Mouse (Mus musculus): ENCODE data around the gene Ppp4r2. TPM values are rescaled to one million over a fixed set of nuclear protein-coding genes. Genes with fewer than 3 reads are reported as not detected.

Ppp4r2 gene
- polyA plus RNA-seq, 2 experiments, result 10.6 to 13.6 TPM

DNA sequence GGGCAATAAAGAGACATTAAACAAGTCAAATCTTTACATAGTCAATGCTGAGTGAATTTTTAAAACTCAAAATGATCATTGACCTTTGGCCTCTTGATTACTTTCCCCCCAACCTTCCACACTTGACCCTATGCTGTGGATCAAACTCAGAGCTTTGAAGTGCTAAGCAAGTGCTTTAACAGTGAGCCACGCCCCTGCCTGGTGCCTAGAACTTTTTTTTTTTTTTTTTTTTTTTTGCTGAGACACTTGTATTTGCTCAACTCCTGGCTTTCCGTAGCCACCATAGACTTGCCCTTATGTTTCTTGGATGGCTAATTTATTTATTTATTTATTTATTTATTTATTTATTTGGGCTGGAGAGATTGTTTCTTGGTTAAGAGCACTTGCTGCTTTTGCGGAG lies 30.2 kb upstream of the Ppp4r2 start:
- Histone ChIP-seq H3K4me2 (ENCODE audit: low read depth) (no peak overlapping the region), H3K27me3 (ENCODE audit: control insufficient read depth, insufficient read depth, low read length) (no peaks in the 10 kb centered on the region), H3K9ac (replicated peaks) (no peak overlapping the region), H3K4me1 (replicated peaks; ENCODE audit: control insufficient read depth in 2 of 2, insufficient read depth in 2 of 2, low read length in 1 of 2) (no peaks in the 10 kb centered on the region), H3K27ac (no peak overlapping the region), H3K36me3 (replicated peaks; ENCODE audit: control insufficient read depth, insufficient read depth, low read depth) (no peaks in the 10 kb centered on the region), H3K4me3 (ENCODE audit: insufficient read depth in 1 of 2, low read depth in 2 of 2, low read length in 2 of 2) (no peak overlapping the region), H3K9me3 (ENCODE audit: control insufficient read depth, low read length) (no peaks in the 10 kb centered on the region)
- no peak for DNase-seq (ENCODE audit: low read depth in 3 of 3, low spot score in 3 of 3)
- no peak for ATAC-seq (ENCODE audit: insufficient read depth)
- TF ChIP-seq EP300 (IDR thresholded peaks at IDR 0.05; ENCODE audit: low read depth) (no peak), CTCF (IDR thresholded peaks at IDR 0.05; ENCODE audit: low read depth) (no peak)
- WGBS (ENCODE audit: insufficient replicate concordance), result 65% methylated on average over 3 of the region's 3 CpGs

DNA sequence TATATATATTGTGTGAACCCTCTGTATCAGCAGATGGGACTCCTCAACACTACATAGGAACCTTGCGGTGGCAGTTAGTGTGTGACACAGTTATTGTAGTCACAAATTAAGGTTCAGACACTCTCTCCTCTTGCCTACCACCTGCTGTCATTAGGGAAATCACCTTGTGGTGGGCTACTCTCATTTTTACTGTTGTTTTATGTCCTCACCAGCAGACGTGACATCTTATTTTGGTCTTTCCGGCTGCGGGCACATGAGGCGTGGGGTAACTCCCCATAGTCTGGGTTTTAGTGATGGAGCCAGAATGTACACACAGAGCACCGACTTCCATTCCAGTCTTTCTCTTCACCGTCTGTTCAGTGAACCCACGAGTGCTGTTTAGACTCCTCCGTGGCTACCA lies 26.2 kb upstream of the Ppp4r2 start:
- Histone ChIP-seq H3K9ac (replicated peaks) (no peak overlapping the region), H3K4me3 (ENCODE audit: insufficient read depth in 1 of 2, low read depth in 2 of 2, low read length in 2 of 2) (no peak overlapping the region), H3K27me3 (ENCODE audit: control insufficient read depth, insufficient read depth, low read length) (no peaks in the 10 kb centered on the region), H3K9me3 (ENCODE audit: control insufficient read depth, low read length) (no peaks in the 10 kb centered on the region), H3K4me1 (replicated peaks; ENCODE audit: control insufficient read depth in 2 of 2, insufficient read depth in 2 of 2, low read length in 1 of 2) (no peaks in the 10 kb centered on the region), H3K36me3 (replicated peaks; ENCODE audit: control insufficient read depth, insufficient read depth, low read depth) (no peaks in the 10 kb centered on the region), H3K4me2 (ENCODE audit: low read depth) (no peak overlapping the region), H3K27ac (no peak overlapping the region)
- DNase-seq (ENCODE audit: low read depth in 3 of 3, low spot score in 3 of 3) (no peak), ATAC-seq (ENCODE audit: insufficient read depth) (no peak)
- WGBS (ENCODE audit: insufficient replicate concordance), result 72% methylated on average over 9 of the region's 9 CpGs
- TF ChIP-seq CTCF (IDR thresholded peaks at IDR 0.05; ENCODE audit: low read depth) (no peak), EP300 (IDR thresholded peaks at IDR 0.05; ENCODE audit: low read depth) (no peak)

DNA sequence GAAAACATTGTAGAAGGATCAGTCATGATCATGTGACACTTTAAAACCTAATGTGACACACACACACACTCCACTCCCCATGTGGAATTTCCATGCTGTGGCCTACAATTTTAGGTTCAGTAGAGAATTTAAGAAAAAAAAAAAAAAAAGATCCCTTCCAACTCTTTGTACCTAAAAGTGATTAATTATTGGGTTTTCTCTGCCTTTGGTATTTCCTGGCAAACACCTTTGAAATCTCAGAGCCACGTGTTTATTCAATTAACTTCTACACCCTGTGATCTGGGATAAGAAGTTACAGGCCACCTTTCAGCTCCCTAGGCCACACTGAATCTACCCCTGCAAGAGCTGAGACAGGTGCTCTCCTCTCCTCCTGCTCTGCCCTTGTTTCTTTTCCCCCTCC lies 25.7 kb upstream of the Ppp4r2 start:
- Histone ChIP-seq H3K27me3 (ENCODE audit: control insufficient read depth, insufficient read depth, low read length) (no peaks in the 10 kb centered on the region), H3K9ac (replicated peaks) (no peak overlapping the region), H3K9me3 (ENCODE audit: control insufficient read depth, low read length) (no peaks in the 10 kb centered on the region), H3K27ac (no peak overlapping the region), H3K4me1 (replicated peaks; ENCODE audit: control insufficient read depth in 2 of 2, insufficient read depth in 2 of 2, low read length in 1 of 2) (no peaks in the 10 kb centered on the region), H3K4me3 (ENCODE audit: insufficient read depth in 1 of 2, low read depth in 2 of 2, low read length in 2 of 2) (no peak overlapping the region), H3K36me3 (replicated peaks; ENCODE audit: control insufficient read depth, insufficient read depth, low read depth) (no peaks in the 10 kb centered on the region), H3K4me2 (ENCODE audit: low read depth) (no peak overlapping the region)
- 60% methylated on average over 1 of the region's 1 CpGs for WGBS (ENCODE audit: insufficient replicate concordance)
- DNase-seq (ENCODE audit: low read depth in 3 of 3, low spot score in 3 of 3) (no peak), ATAC-seq (ENCODE audit: insufficient read depth) (no peak)
- TF ChIP-seq CTCF (IDR thresholded peaks at IDR 0.05; ENCODE audit: low read depth) (no peak), EP300 (IDR thresholded peaks at IDR 0.05; ENCODE audit: low read depth) (no peak)

DNA sequence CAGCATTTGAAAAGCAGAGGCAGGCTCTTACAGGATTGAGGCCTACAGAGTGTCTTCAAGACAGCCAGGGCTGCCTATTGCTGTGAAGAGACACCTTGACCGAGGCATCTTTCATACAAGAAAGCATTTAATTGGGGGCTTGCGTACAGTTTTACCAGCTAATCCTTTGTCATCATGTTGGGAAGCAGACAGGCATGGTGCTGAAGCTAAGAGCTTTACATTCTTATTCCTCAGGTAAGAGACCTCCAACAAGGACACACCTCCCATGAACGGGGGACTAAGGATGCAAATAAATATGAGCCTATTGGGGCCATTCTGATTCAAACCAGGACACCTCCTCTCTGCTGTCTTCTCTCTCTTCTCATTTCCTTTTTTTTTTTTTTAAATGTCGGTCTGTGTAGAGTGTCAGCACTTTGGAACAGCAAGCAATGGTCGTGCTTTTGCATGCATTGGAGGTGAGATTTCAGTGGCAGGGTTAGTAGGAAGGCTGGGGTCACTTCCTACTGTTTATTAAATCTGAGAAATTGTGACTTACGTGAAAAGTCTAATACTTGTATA lies 25.1 kb upstream of the Ppp4r2 start:
- DNase-seq (ENCODE audit: low read depth in 3 of 3, low spot score in 3 of 3), result no peak
- TF ChIP-seq CTCF (IDR thresholded peaks at IDR 0.05; ENCODE audit: low read depth) (no peak), EP300 (IDR thresholded peaks at IDR 0.05; ENCODE audit: low read depth) (no peak)

GRCm38 (mm10) chr6:100810117-100810516 lies 23.3 kb upstream of the Ppp4r2 start:
- WGBS (ENCODE audit: insufficient replicate concordance), result 61% methylated on average over 4 of the region's 4 CpGs
- H3K4me1 ChIP-seq (replicated peaks; ENCODE audit: control insufficient read depth in 2 of 2, insufficient read depth in 2 of 2, low read length in 1 of 2), result no peaks in the 10 kb centered on the region

More for the DNA sequence above, 25.1 kb upstream of the Ppp4r2 start:
- no peak overlapping the region for H3K4me2 ChIP-seq (ENCODE audit: low read depth)
- H3K27me3 ChIP-seq (ENCODE audit: control insufficient read depth, insufficient read depth, low read length), result no peaks in the 10 kb centered on the region
- no peaks in the 10 kb centered on the region for H3K4me1 ChIP-seq (replicated peaks; ENCODE audit: control insufficient read depth in 2 of 2, insufficient read depth in 2 of 2, low read length in 1 of 2)
- H3K36me3 ChIP-seq (replicated peaks; ENCODE audit: control insufficient read depth, insufficient read depth, low read depth), result no peaks in the 10 kb centered on the region
- H3K4me3 ChIP-seq (ENCODE audit: insufficient read depth in 1 of 2, low read depth in 2 of 2, low read length in 2 of 2), result no peak overlapping the region
- no peak for ATAC-seq (ENCODE audit: insufficient read depth)
- WGBS (ENCODE audit: insufficient replicate concordance), result 59% methylated on average over 6 of the region's 6 CpGs
- no peak overlapping the region for H3K9ac ChIP-seq (replicated peaks)
- no peak overlapping the region for H3K27ac ChIP-seq
- H3K9me3 ChIP-seq (ENCODE audit: control insufficient read depth, low read length), result no peaks in the 10 kb centered on the region

More at GRCm38 (mm10) chr6:100810117-100810516, 23.3 kb upstream of the Ppp4r2 start:
- Histone ChIP-seq H3K27ac (no peak overlapping the region), H3K4me3 (ENCODE audit: insufficient read depth in 1 of 2, low read depth in 2 of 2, low read length in 2 of 2) (no peak overlapping the region), H3K27me3 (ENCODE audit: control insufficient read depth, insufficient read depth, low read length) (no peaks in the 10 kb centered on the region), H3K9ac (replicated peaks) (no peak overlapping the region), H3K4me2 (ENCODE audit: low read depth) (no peak overlapping the region), H3K36me3 (replicated peaks; ENCODE audit: control insufficient read depth, insufficient read depth, low read depth) (no peaks in the 10 kb centered on the region), H3K9me3 (ENCODE audit: control insufficient read depth, low read length) (no peaks in the 10 kb centered on the region)
- no peak for TF ChIP-seq EP300 (IDR thresholded peaks at IDR 0.05; ENCODE audit: low read depth)
- no peak for TF ChIP-seq CTCF (IDR thresholded peaks at IDR 0.05; ENCODE audit: low read depth)
- DNase-seq (ENCODE audit: low read depth in 3 of 3, low spot score in 3 of 3), result no peak
- no peak for ATAC-seq (ENCODE audit: insufficient read depth)

All from liver, embryonic 14.5 days (tissue).